Mouse (Mus musculus): ENCODE measurements around the gene Vsx2. TPM values are rescaled to one million over a fixed set of nuclear protein-coding genes. Genes with fewer than 3 reads are reported as not detected.

Gene Vsx2
- polyA plus RNA-seq, 1 experiment from 2014 or later: 8.0 TPM

GRCm38 (mm10) chr12:84570694-84571415 is 1.3 kb downstream of the Vsx2 start:
- Histone ChIP-seq H3K4me2 (ENCODE audit: low read depth, low read length) (no peak overlapping the region), H3K27me3 (ENCODE audit: control insufficient read depth, insufficient read depth, low read length) (peaks cover 52% of the 10 kb centered on the region), H3K9me3 (ENCODE audit: control insufficient read depth, low read length) (no peaks in the 10 kb centered on the region), H3K27ac (ENCODE audit: low read depth, low read length) (no peak overlapping the region), H3K4me3 (ENCODE audit: low read depth, low read length) (no peak overlapping the region; the same call in 1 of the 2 replicates), H3K4me1 (ENCODE audit: control insufficient read depth, insufficient read depth, low read length) (no peaks in the 10 kb centered on the region), H3K36me3 (ENCODE audit: control insufficient read depth, insufficient read depth, low read length) (no peaks in the 10 kb centered on the region), H3K9ac (replicated peaks; ENCODE audit: low read depth, low read length) (no peak overlapping the region)
- ATAC-seq (ENCODE audit: low read depth): no peak
- 3% methylated on average over 34 of the region's 34 CpGs for WGBS

- WGBS: 2% methylated on average over 43 of the region's 43 CpGs
- H3K27ac ChIP-seq (ENCODE audit: low read depth, low read length): no peak overlapping the region
- no peaks in the 10 kb centered on the region for H3K4me1 ChIP-seq (ENCODE audit: control insufficient read depth, insufficient read depth, low read length)
- H3K36me3 ChIP-seq (ENCODE audit: control insufficient read depth, insufficient read depth, low read length): no peaks in the 10 kb centered on the region
- ATAC-seq (ENCODE audit: low read depth): no peak
- H3K9ac ChIP-seq (replicated peaks; ENCODE audit: low read depth, low read length): no peak overlapping the region
- no peak overlapping the region for H3K4me3 ChIP-seq (ENCODE audit: low read depth, low read length)
- H3K27me3 ChIP-seq (ENCODE audit: control insufficient read depth, insufficient read depth, low read length): peaks cover 52% of the 10 kb centered on the region
- no peak overlapping the region for H3K4me2 ChIP-seq (ENCODE audit: low read depth, low read length)
- no peaks in the 10 kb centered on the region for H3K9me3 ChIP-seq (ENCODE audit: control insufficient read depth, low read length)
Measured at GRCm38 (mm10) chr12:84571466-84572340, 2.1 kb downstream of the Vsx2 start.

- Histone ChIP-seq H3K4me3 (ENCODE audit: low read depth, low read length) (no peak overlapping the region), H3K4me2 (ENCODE audit: low read depth, low read length) (no peak overlapping the region), H3K4me1 (ENCODE audit: control insufficient read depth, insufficient read depth, low read length) (no peaks in the 10 kb centered on the region), H3K36me3 (ENCODE audit: control insufficient read depth, insufficient read depth, low read length) (no peaks in the 10 kb centered on the region), H3K9ac (replicated peaks; ENCODE audit: low read depth, low read length) (no peak overlapping the region), H3K27me3 (ENCODE audit: control insufficient read depth, insufficient read depth, low read length) (peaks cover 52% of the 10 kb centered on the region), H3K27ac (ENCODE audit: low read depth, low read length) (no peak overlapping the region), H3K9me3 (ENCODE audit: control insufficient read depth, low read length) (no peaks in the 10 kb centered on the region)
- ATAC-seq (ENCODE audit: low read depth): no peak
- WGBS: 0% methylated on average over 7 of the region's 7 CpGs
Measured at GRCm38 (mm10) chr12:84572341-84572720, 2.8 kb downstream of the Vsx2 start.

GRCm38 (mm10) chr12:84573094-84573493 is 3.5 kb downstream of the Vsx2 start:
- H3K9me3 ChIP-seq (ENCODE audit: control insufficient read depth, low read length): no peaks in the 10 kb centered on the region
- no peak overlapping the region for H3K27ac ChIP-seq (ENCODE audit: low read depth, low read length)
- ATAC-seq (ENCODE audit: low read depth): no peak
- no peak overlapping the region for H3K4me2 ChIP-seq (ENCODE audit: low read depth, low read length)
- peaks cover 46% of the 10 kb centered on the region for H3K27me3 ChIP-seq (ENCODE audit: control insufficient read depth, insufficient read depth, low read length)
- no peaks in the 10 kb centered on the region for H3K4me1 ChIP-seq (ENCODE audit: control insufficient read depth, insufficient read depth, low read length)
- H3K4me3 ChIP-seq (ENCODE audit: low read depth, low read length): no peak overlapping the region
- no peaks in the 10 kb centered on the region for H3K36me3 ChIP-seq (ENCODE audit: control insufficient read depth, insufficient read depth, low read length)
- H3K9ac ChIP-seq (replicated peaks; ENCODE audit: low read depth, low read length): no peak overlapping the region
- 12% methylated on average over 7 of the region's 7 CpGs for WGBS

GRCm38 (mm10) chr12:84577768-84578439 is 8.3 kb downstream of the Vsx2 start:
- ATAC-seq (ENCODE audit: low read depth): no peak
- peaks cover 18% of the 10 kb centered on the region for H3K27me3 ChIP-seq (ENCODE audit: control insufficient read depth, insufficient read depth, low read length)
- H3K4me1 ChIP-seq (ENCODE audit: control insufficient read depth, insufficient read depth, low read length): no peaks in the 10 kb centered on the region
- H3K4me3 ChIP-seq (ENCODE audit: low read depth, low read length): no peak overlapping the region
- WGBS: 77% methylated on average over 11 of the region's 11 CpGs
- no peak overlapping the region for H3K9ac ChIP-seq (replicated peaks; ENCODE audit: low read depth, low read length)
- H3K4me2 ChIP-seq (ENCODE audit: low read depth, low read length): no peak overlapping the region
- H3K27ac ChIP-seq (ENCODE audit: low read depth, low read length): no peak overlapping the region
- no peaks in the 10 kb centered on the region for H3K36me3 ChIP-seq (ENCODE audit: control insufficient read depth, insufficient read depth, low read length)
- no peaks in the 10 kb centered on the region; the same call in 1 of the 2 replicates for H3K9me3 ChIP-seq (ENCODE audit: control insufficient read depth, low read length)

- H3K4me2 ChIP-seq (ENCODE audit: low read depth, low read length): no peak overlapping the region
- no peak overlapping the region for H3K4me3 ChIP-seq (ENCODE audit: low read depth, low read length)
- H3K4me1 ChIP-seq (ENCODE audit: control insufficient read depth, insufficient read depth, low read length): no peaks in the 10 kb centered on the region
- no peaks in the 10 kb centered on the region for H3K36me3 ChIP-seq (ENCODE audit: control insufficient read depth, insufficient read depth, low read length)
- no peak overlapping the region for H3K27ac ChIP-seq (ENCODE audit: low read depth, low read length)
- no peaks in the 10 kb centered on the region; the same call in 1 of the 2 replicates for H3K9me3 ChIP-seq (ENCODE audit: control insufficient read depth, low read length)
- no peak overlapping the region for H3K9ac ChIP-seq (replicated peaks; ENCODE audit: low read depth, low read length)
- no peak for ATAC-seq (ENCODE audit: low read depth)
- peaks cover 13% of the 10 kb centered on the region; the same call in 1 of the 2 replicates for H3K27me3 ChIP-seq (ENCODE audit: control insufficient read depth, insufficient read depth, low read length)
- WGBS: 40% methylated on average over 5 of the region's 5 CpGs
Measured at GRCm38 (mm10) chr12:84578440-84578770, 8.8 kb downstream of the Vsx2 start.

- Histone ChIP-seq H3K4me2 (ENCODE audit: low read depth, low read length) (no peak overlapping the region), H3K9ac (replicated peaks; ENCODE audit: low read depth, low read length) (no peak overlapping the region), H3K36me3 (ENCODE audit: control insufficient read depth, insufficient read depth, low read length) (no peaks in the 10 kb centered on the region), H3K27me3 (ENCODE audit: control insufficient read depth, insufficient read depth, low read length) (0 out of 2 replicates have a peak, but pooled peaks cover 3% of the 10 kb centered on the region), H3K4me1 (ENCODE audit: control insufficient read depth, insufficient read depth, low read length) (no peaks in the 10 kb centered on the region), H3K4me3 (ENCODE audit: low read depth, low read length) (no peak overlapping the region), H3K9me3 (ENCODE audit: control insufficient read depth, low read length) (no peaks in the 10 kb centered on the region; the same call in 1 of the 2 replicates), H3K27ac (ENCODE audit: low read depth, low read length) (no peak overlapping the region)
- WGBS: 90% methylated on average over 2 of the region's 2 CpGs
- ATAC-seq (ENCODE audit: low read depth): no peak
Measured at GRCm38 (mm10) chr12:84581285-84581684, 11.7 kb downstream of the Vsx2 start.

GRCm38 (mm10) chr12:84589825-84590761 is 20.5 kb downstream of the Vsx2 start:
- 0 out of 2 replicates have a peak, but pooled peaks cover 7% of the 10 kb centered on the region for H3K4me1 ChIP-seq (ENCODE audit: control insufficient read depth, insufficient read depth, low read length)
- peak overlapping the region; percentile 51 for H3K4me2 ChIP-seq (ENCODE audit: low read depth, low read length)
- peak overlapping the region; percentile 45 for H3K4me3 ChIP-seq (ENCODE audit: low read depth, low read length)
- no peaks in the 10 kb centered on the region for H3K36me3 ChIP-seq (ENCODE audit: control insufficient read depth, insufficient read depth, low read length)
- H3K27ac ChIP-seq (ENCODE audit: low read depth, low read length): peak overlapping the region; percentile 50
- no peaks in the 10 kb centered on the region for H3K9me3 ChIP-seq (ENCODE audit: control insufficient read depth, low read length)
- WGBS: under 1% methylated on average over 54 of the region's 54 CpGs
- peak; percentile 83 for ATAC-seq (ENCODE audit: low read depth)
- peak overlapping the region; percentile 51; the same call in 1 of the 2 replicates for H3K9ac ChIP-seq (replicated peaks; ENCODE audit: low read depth, low read length)
- no peaks in the 10 kb centered on the region for H3K27me3 ChIP-seq (ENCODE audit: control insufficient read depth, insufficient read depth, low read length)

Measured in neural tube, embryonic 14.5 days (tissue).